Mouse (Mus musculus) adrenal gland, postnatal 36 days (tissue): ENCODE measurements at regions not wholly inside any gene's neighbourhood (a gene's known extent, or its start where the extent isn't known, plus 50 kb on each side); places are given as distances from the start of the nearest gene placed in this dataset.

ENCODE experiments used
- DNase-seq, 2 experiments: peaks; one replicate each; pipeline ENCODE4 v3.0.0; 2021; ENCODE audit warnings: mixed read lengths in 1 of 2

GRCm38 (mm10) chr15:96944741-96945140, 111.0 kb downstream of the Slc38a4 start:
- no peak for DNase-seq

- no peak for DNase-seq
Observed at GRCm38 (mm10) chr15:96942651-96943050, 113.1 kb downstream of the Slc38a4 start.

GRCm38 (mm10) chr15:96938406-96938805, 117.3 kb downstream of the Slc38a4 start:
- DNase-seq: no peak

- no peak for DNase-seq
Observed at GRCm38 (mm10) chr15:96937623-96938022, 118.1 kb downstream of the Slc38a4 start.

GRCm38 (mm10) chr15:96936705-96937346, 118.9 kb downstream of the Slc38a4 start:
- DNase-seq: peak; percentile 82 to 90

GRCm38 (mm10) chr15:96936216-96936615, 119.5 kb downstream of the Slc38a4 start:
- DNase-seq: no peak

- no peak for DNase-seq
Observed at GRCm38 (mm10) chr15:96933451-96933850, 122.3 kb downstream of the Slc38a4 start.

GRCm38 (mm10) chr15:96930531-96930930, 125.2 kb downstream of the Slc38a4 start:
- DNase-seq: no peak

GRCm38 (mm10) chr15:96929788-96930187, 126.0 kb downstream of the Slc38a4 start:
- no peak for DNase-seq

GRCm38 (mm10) chr15:96928692-96929091, 127.1 kb downstream of the Slc38a4 start:
- DNase-seq: no peak

GRCm38 (mm10) chr15:96927674-96928073, 128.1 kb downstream of the Slc38a4 start:
- DNase-seq: no peak

GRCm38 (mm10) chr15:96926660-96927059, 129.1 kb downstream of the Slc38a4 start:
- DNase-seq: no peak

GRCm38 (mm10) chr15:96916586-96916985, 139.2 kb downstream of the Slc38a4 start:
- DNase-seq: no peak

- no peak for DNase-seq
Observed at GRCm38 (mm10) chr15:96915544-96915943, 140.2 kb downstream of the Slc38a4 start.

- DNase-seq: no peak
Observed at GRCm38 (mm10) chr15:96914988-96915387, 140.8 kb downstream of the Slc38a4 start.

GRCm38 (mm10) chr15:96905520-96905919, 150.2 kb downstream of the Slc38a4 start:
- DNase-seq: no peak

GRCm38 (mm10) chr15:96903461-96903860, 152.3 kb downstream of the Slc38a4 start:
- no peak for DNase-seq

- DNase-seq: no peak
Observed at GRCm38 (mm10) chr15:96902781-96903180, 153.0 kb downstream of the Slc38a4 start.

GRCm38 (mm10) chr15:96901616-96902015, 154.1 kb downstream of the Slc38a4 start:
- DNase-seq: no peak

GRCm38 (mm10) chr15:96898285-96898684, 157.5 kb downstream of the Slc38a4 start:
- no peak for DNase-seq

- DNase-seq: no peak
Observed at GRCm38 (mm10) chr15:96884901-96885300, 170.9 kb downstream of the Slc38a4 start.

GRCm38 (mm10) chr15:96883754-96884153, 172.0 kb downstream of the Slc38a4 start:
- no peak for DNase-seq

GRCm38 (mm10) chr15:96882211-96882610, 173.5 kb downstream of the Slc38a4 start:
- no peak for DNase-seq

- DNase-seq: no peak
Observed at GRCm38 (mm10) chr15:96881519-96882170, 174.1 kb downstream of the Slc38a4 start.
